Mouse (Mus musculus) inflammation-experienced regulatory T-cells (primary cell): ENCODE measurements around the gene Ankrd12. TPM values are rescaled to one million over a fixed set of nuclear protein-coding genes. Genes with fewer than 3 reads are reported as not detected.

Experiments used
- polyA plus RNA-seq, 2 experiments: library from polyadenylated mRNA; unstranded; fragments of 100-300 nt; shearing (Covaris generic); gene quantifications; one replicate each; pipeline ENCODE4 v1.2.1; 2017

The Ankrd12 gene
- 100 to 1,000 TPM; 171 to 199 TPM for polyA plus RNA-seq

DNA sequence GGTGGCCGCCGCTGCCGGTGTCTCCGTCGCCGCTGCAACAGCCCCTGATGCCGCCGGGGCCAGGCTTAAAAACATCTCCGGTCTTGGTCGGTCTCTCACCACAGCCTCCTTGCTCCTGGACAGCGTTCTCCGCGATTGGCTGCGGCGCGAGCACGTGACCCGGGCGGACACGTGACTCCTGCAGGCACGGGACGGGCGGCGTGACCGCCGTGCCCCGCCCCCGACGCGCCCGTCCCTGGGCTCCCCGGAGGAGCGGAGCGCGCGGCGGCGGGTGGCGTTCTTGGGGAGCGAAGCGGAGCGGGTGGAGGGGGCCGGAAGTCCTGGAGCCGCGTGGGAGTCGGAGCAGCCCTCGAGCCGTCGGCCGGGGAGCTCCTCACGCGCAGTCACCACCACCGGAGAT is at the start of gene Ankrd12:
Ankrd12 (minus strand) TSS at position 156 of the 400 bp plus-strand sequence.

DNA sequence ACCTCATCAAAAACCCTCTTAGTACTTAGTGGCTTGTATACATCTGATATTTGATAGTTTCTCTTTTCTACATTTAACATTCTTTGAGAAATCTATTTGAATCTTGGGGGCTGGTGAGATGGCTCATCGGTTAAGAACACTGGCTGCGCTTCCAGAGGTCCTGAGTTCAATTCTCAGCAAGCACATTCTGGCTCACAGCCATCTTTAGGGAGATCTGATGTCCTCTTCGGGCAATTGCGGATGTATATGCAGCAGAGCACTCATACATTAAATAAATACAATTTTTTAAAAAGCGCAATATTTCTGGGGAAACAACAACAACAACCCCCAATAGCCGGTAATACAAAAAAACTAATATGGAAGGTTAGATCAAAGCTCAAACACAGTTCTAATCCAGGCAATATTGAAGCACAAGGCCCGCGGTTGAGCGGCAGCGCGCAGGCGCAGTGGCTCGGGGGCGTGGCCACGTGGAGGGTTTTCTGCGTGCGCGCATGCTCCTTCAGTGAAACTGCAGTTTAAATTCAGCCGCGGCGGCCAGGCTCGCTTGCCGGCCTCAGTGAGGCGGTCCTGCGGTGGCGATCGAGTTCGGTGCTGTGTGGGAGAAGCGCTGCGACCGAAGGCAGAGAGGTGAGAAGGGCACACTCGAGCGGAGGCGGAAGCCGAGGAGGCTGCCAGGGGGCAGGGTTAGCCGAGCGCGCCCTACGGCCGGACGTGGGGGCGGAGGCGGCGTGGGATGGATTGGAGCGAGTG is 46.4 kb upstream of the Ankrd12 start, which contains the start of gene Ddx11:
Ddx11 (plus strand) TSS at position 455 of the 750 bp plus-strand sequence.

DNA sequence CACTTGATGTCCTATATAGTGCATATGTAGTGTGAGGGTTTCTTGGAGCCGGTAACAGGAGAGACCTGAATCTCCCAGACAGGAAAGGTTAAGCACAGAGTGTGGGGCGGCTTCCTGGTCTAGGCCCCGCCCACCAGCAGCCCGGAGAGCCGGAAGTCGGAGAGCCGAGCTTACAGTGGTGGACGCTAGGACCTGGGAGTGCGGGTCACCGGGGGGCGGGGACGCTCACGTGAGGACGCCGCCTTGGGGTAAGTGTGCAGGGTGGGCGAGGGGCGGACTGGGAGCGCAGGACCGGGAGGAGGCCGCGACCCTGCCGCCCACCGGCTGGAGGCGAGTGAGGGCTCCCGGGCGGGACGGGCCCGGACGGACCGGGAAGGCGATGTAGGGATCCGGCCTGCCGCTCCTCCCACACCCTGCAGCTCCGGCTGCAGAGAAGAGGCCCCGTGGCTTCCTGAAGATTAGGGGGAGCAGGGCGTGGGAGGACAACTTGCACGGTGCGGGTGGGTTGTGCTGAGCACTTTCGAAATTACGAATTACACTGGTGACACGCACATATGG is 34.6 kb upstream of the Ankrd12 start, which contains the start of gene Washc1:
Washc1 (plus strand) TSS at position 144 of the 558 bp plus-strand sequence.

DNA sequence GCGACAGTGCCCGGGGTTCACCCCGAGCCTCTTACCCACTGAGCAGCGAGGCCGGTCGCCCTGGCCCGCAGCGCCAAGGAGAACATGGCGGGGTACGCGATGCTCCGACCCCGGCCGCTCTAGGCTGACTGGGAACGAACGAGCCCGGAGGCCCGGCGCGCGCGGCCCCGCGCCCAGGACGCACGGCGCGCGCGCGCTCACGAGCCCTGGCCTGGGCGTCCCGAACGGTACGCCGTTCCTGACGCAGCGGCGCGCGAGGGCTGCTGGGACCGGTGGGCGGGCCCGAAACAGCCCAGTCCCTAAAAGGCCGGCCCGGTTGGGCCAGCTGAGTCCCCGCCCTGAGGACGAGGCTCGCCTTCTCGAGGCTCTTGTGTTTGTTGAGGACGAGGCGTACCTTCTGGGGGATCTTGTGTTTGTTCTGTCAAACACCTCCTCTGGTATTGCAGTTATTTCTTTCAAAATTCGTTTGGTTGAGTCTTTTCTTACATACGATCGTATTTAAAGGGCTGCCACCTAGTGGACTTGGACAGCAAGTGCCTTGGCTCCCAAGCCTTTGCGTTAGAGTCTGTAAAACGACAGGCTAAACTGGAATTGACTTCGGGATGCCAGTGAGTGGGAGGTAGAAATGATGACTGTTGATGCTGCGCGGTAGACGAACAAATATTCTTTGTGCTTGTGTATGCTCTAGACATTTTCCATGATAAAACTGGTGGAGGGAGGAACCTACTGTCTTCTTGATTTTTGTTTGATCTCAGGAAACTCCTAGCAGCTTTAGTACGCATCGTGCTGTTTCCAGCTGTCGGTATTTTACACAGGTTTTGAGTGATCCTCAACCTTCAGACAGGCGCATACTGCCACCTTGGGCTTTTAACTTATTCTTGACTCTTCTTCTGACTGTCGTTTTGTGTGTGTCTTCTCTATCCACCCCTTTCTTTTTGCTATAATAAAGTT is 24.8 kb upstream of the Ankrd12 start, which contains the start of gene Ndufv2:
Ndufv2 (minus strand) TSS at position 180 of the 951 bp plus-strand sequence.

DNA sequence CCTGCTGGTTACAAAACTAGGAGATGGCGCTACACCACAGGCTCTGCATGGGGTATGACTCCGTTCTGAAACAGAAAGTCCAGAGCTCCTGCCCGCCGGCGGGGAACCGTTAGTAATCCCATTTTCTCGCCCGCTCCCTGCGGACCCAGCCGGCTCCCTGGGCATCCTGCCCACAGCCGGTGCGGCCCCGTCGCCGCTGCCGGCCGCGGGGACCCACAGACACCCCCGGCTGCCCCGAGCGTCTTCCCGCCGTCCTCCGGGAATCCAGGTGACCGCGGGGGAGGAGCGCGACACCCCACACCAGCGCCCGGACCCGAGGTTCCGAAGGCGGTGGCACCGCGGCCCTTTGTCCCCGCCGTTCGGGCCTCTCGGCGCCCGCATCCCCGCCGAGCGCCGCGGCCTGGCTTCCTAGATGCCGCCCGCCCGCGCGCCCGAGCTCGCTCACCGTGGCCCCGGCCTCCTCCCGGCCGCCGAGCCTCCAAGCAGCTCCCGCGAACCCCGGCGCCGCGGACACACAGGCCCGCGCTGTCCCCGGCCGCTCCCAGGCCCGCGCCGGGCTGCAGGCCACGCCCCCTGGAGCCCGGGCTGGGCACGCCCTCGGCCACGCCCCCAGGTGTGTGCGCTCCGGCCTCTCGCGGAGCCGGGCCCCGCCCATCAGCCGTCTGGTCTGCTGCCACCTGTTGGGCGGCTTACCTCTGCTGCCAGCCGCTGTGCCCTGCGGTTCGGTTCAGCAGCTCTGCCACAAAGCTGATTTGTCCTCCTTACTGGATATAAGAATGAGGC is 126.1 kb downstream of the Ankrd12 start, which contains the start of gene Twsg1:
Twsg1 (minus strand) TSS at position 605 of the 783 bp plus-strand sequence.

Other genes starting within 250 kb of the Ankrd12 start
- gene Ralbp1, start 191.3 kb downstream of the Ankrd12 start, polyA plus RNA-seq, result 100 to 1,000 TPM; 122 to 143 TPM
- gene Twsg1, start 125.9 kb downstream of the Ankrd12 start, polyA plus RNA-seq, result 10 to 100 TPM; 45.7 to 84.1 TPM
- gene Ndufv2, start 24.5 kb upstream of the Ankrd12 start, polyA plus RNA-seq, result 100 to 1,000 TPM; 182 to 218 TPM
- gene Washc1, start 34.5 kb upstream of the Ankrd12 start, polyA plus RNA-seq, result 10 to 100 TPM; 14.1 to 16.6 TPM
- 10 to 100 TPM; 30.0 to 44.0 TPM for gene Ddx11, start 46.4 kb upstream of the Ankrd12 start, polyA plus RNA-seq